Mouse (Mus musculus): ENCODE measurements at regions not wholly inside any gene's neighbourhood (a gene's known extent, or its start where the extent isn't known, plus 50 kb on each side); places are given as distances from the start of the nearest gene placed in this dataset.

- no peak for DNase-seq (ENCODE audit: low read depth)
- no peak for TF ChIP-seq POLR2A (IDR thresholded peaks at IDR 0.05; ENCODE audit: borderline replicate concordance, extremely low read depth, insufficient read depth, insufficient read length, poor library complexity, severe bottlenecking)
- TF ChIP-seq CTCF (IDR thresholded peaks at IDR 0.05; ENCODE audit: borderline replicate concordance, extremely low read depth, insufficient read depth, insufficient read length), result no peak
Measured at GRCm38 (mm10) chr1:164622946-164623345, 164.8 kb upstream of the Atp1b1 start.

DNA sequence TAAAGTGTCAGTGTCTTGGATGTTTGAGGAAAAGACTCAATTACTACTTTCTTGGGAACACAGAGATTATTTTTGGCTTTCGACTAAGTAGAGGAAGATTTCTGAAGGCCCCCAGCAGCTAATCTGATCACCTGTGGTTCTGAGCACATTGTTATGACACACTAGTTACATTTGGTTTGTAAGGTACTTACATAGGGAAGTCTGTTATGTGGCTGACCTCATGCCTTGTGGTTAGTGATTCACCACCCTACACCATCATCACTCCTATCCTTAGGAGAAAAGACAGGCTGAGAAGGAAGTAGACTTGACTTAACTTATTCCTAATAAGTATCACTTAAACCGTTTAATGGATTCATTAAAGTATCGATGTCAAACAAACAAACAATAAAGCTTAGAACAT, 164.3 kb upstream of the Atp1b1 start:
- DNase-seq (ENCODE audit: low read depth), result no peak
- TF ChIP-seq CTCF (IDR thresholded peaks at IDR 0.05; ENCODE audit: borderline replicate concordance, extremely low read depth, insufficient read depth, insufficient read length) (no peak), POLR2A (IDR thresholded peaks at IDR 0.05; ENCODE audit: borderline replicate concordance, extremely low read depth, insufficient read depth, insufficient read length, poor library complexity, severe bottlenecking) (no peak)

- DNase-seq (ENCODE audit: low read depth), result no peak
- no peak for TF ChIP-seq CTCF (IDR thresholded peaks at IDR 0.05; ENCODE audit: borderline replicate concordance, extremely low read depth, insufficient read depth, insufficient read length)
- no peak for TF ChIP-seq POLR2A (IDR thresholded peaks at IDR 0.05; ENCODE audit: borderline replicate concordance, extremely low read depth, insufficient read depth, insufficient read length, poor library complexity, severe bottlenecking)
Measured at GRCm38 (mm10) chr1:164620129-164620528, 162.0 kb upstream of the Atp1b1 start.

GRCm38 (mm10) chr1:164617871-164618270, 159.7 kb upstream of the Atp1b1 start:
- no peak for DNase-seq (ENCODE audit: low read depth)

DNA sequence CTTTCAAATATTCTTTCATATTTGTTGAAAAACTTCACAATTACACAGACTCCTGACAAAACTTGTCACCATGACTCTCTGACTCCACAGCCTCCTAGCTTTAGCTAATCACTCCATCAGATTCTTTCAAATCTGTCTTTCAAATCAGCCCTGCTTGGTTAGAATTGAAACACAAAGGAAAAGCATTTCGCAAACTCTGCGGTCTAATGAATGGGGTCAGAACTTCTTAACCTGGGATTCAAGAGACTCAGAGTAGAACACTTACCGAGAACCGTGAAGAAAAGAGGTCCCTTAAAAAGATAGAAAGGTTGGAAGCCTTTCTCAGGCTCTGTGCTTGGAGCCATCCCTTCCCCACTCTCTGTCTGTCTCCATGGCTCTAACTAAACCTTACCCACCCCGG, 148.9 kb upstream of the Atp1b1 start:
- DNase-seq (ENCODE audit: low read depth), result no peak
- TF ChIP-seq POLR2A (IDR thresholded peaks at IDR 0.05; ENCODE audit: borderline replicate concordance, extremely low read depth, insufficient read depth, insufficient read length, poor library complexity, severe bottlenecking) (no peak), CTCF (IDR thresholded peaks at IDR 0.05; ENCODE audit: borderline replicate concordance, extremely low read depth, insufficient read depth, insufficient read length) (no peak)

More at GRCm38 (mm10) chr1:164617871-164618270, 159.7 kb upstream of the Atp1b1 start:
- TF ChIP-seq POLR2A (IDR thresholded peaks at IDR 0.05; ENCODE audit: borderline replicate concordance, extremely low read depth, insufficient read depth, insufficient read length, poor library complexity, severe bottlenecking) (no peak), CTCF (IDR thresholded peaks at IDR 0.05; ENCODE audit: borderline replicate concordance, extremely low read depth, insufficient read depth, insufficient read length) (no peak)

GRCm38 (mm10) chr1:164606141-164606754, 148.1 kb upstream of the Atp1b1 start:
- TF ChIP-seq POLR2A (IDR thresholded peaks at IDR 0.05; ENCODE audit: borderline replicate concordance, extremely low read depth, insufficient read depth, insufficient read length, poor library complexity, severe bottlenecking), result no peak
- TF ChIP-seq CTCF (IDR thresholded peaks at IDR 0.05; ENCODE audit: borderline replicate concordance, extremely low read depth, insufficient read depth, insufficient read length), result no peak
- peak; percentile 25 for DNase-seq (ENCODE audit: low read depth)

DNA sequence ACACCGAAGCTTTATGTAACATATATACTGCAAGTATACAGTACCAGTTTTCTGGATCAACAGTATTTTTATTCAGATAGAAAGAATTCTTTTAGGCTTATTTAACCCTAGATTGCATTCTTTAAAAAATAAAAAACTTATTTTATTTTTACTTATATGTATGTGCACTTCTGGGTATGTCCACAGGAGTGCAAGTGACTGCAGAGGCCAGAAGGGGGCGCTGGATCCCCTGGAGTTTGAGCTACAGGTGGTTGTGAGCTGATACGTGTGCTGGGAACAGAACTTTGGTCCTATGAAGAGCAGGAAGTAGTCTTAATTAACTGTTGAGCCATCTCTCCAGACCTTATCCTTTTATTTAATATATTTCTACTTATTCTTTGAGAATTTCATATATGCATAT, 145.3 kb upstream of the Atp1b1 start:
- DNase-seq (ENCODE audit: low read depth), result no peak
- no peak for TF ChIP-seq POLR2A (IDR thresholded peaks at IDR 0.05; ENCODE audit: borderline replicate concordance, extremely low read depth, insufficient read depth, insufficient read length, poor library complexity, severe bottlenecking)
- 0 out of 2 replicates have a peak, but pooled peaks have one; percentile 11 for TF ChIP-seq CTCF (IDR thresholded peaks at IDR 0.05; ENCODE audit: borderline replicate concordance, extremely low read depth, insufficient read depth, insufficient read length)

GRCm38 (mm10) chr1:164602568-164602967, 144.4 kb upstream of the Atp1b1 start:
- TF ChIP-seq CTCF (IDR thresholded peaks at IDR 0.05; ENCODE audit: borderline replicate concordance, extremely low read depth, insufficient read depth, insufficient read length), result no peak
- no peak for TF ChIP-seq POLR2A (IDR thresholded peaks at IDR 0.05; ENCODE audit: borderline replicate concordance, extremely low read depth, insufficient read depth, insufficient read length, poor library complexity, severe bottlenecking)
- DNase-seq (ENCODE audit: low read depth), result no peak

DNA sequence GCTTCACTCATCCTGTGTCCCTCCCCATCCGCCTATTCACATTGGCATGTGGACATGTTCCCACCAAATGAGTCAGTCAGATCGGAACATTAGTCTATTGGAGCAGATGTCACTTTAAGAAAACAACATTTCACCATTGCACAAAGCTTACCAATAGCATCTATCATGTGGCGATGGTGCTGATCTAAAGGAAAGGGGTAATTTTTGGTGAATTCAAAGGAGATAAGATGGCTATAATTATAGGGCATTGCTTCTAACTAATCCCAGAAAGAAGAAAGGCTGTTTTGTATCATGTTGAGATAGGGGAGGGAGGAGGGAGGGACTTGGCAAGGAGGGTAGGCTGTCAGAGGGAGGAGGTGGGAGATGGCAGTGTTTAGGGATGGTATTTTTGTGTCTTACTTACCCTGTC, 132.1 kb upstream of the Atp1b1 start:
- no peak for TF ChIP-seq CTCF (IDR thresholded peaks at IDR 0.05; ENCODE audit: borderline replicate concordance, extremely low read depth, insufficient read depth, insufficient read length)
- no peak for TF ChIP-seq POLR2A (IDR thresholded peaks at IDR 0.05; ENCODE audit: borderline replicate concordance, extremely low read depth, insufficient read depth, insufficient read length, poor library complexity, severe bottlenecking)
- DNase-seq (ENCODE audit: low read depth), result peak; percentile 76

DNA sequence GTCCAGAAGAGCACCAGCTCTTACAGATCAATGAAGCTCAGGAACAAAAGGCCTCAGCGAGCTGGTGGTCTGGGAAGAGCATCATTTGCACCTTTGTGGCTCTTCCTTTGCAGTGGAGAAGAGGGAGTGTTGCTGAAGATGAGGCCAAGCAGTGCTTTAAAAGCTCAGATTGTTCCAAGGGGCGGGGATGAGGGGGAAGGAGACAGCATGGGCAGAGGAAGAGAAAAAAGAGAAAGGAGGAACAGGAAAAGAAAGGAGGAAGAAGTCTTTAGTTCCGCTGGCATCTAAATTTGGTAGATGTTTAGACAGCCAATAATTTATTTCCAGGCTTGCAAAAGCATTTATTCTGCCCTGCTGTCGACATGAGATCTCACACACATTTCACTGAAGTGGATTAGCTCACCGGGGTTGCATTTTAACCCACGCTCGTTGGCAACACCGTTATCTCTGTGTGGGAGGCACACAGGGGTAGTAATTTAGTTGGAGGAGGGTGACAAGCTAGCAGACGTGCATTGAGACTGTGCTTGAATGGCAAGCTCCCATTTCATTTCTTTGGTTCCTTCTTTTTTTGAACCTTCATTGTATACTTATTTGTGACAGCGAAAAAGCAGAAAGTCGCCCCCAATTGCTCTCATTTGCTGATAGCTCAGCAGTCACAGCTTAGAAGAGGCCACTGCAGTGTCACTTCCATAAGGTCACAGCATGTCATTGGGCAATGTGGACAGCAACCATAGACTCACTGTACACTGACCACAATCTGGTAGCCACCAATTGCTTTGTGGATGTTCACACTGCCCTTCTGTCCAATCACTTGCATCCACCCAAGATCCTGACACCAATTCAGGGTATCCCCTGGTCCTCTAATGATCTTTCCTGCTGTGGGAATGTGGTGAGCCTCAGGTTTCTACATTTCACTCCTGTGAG, 128.2 kb upstream of the Atp1b1 start:
- DNase-seq (ENCODE audit: low read depth), result peak; percentile 50
- TF ChIP-seq CTCF (IDR thresholded peaks at IDR 0.05; ENCODE audit: borderline replicate concordance, extremely low read depth, insufficient read depth, insufficient read length) (no peak), POLR2A (IDR thresholded peaks at IDR 0.05; ENCODE audit: borderline replicate concordance, extremely low read depth, insufficient read depth, insufficient read length, poor library complexity, severe bottlenecking) (no peak)

DNA sequence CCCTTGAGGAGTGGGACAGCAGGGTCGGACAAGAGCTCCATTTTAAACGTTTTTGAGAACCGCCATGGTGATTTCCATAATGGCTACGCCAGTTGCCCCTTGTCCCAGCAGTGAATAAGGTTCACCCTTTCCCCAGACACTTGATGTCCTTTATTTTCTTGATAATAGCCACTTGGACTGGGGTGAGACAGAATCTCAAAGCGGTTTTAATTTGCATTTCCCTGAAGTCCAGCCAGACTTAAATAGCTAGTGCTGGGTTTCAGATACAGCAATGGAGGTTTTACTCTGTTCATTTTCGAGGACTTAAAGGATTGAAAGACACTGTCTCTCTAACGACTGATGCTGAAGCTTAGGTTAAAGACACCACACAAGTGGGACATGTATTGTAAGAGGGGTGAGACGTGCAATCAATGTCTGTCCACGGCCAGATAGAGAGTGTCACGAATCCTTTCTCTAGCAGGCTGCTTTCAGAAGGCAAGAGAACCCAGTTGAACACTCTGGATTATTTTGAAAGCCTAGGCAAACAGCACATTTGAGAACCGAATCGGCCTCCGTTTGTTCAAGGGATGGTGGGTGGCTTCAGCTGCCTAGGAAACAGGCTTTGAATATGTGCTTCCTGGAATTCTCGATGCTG, 118.8 kb upstream of the Atp1b1 start:
- peak; percentile 87 for DNase-seq (ENCODE audit: low read depth)
- no peak for TF ChIP-seq CTCF (IDR thresholded peaks at IDR 0.05; ENCODE audit: borderline replicate concordance, extremely low read depth, insufficient read depth, insufficient read length)
- TF ChIP-seq POLR2A (IDR thresholded peaks at IDR 0.05; ENCODE audit: borderline replicate concordance, extremely low read depth, insufficient read depth, insufficient read length, poor library complexity, severe bottlenecking), result no peak
